Mouse (Mus musculus): Measurements from ENCODE around the gene Ubash3b. TPM values are rescaled to one million over a fixed set of nuclear protein-coding genes. Genes with fewer than 3 reads are reported as not detected.
A peak's percentile ranks its signal among the peaks of the same experiment; 100 is the strongest.

Ubash3b gene
- polyA plus RNA-seq, 1 experiment from 2014 or later: 9.6 TPM

DNA sequence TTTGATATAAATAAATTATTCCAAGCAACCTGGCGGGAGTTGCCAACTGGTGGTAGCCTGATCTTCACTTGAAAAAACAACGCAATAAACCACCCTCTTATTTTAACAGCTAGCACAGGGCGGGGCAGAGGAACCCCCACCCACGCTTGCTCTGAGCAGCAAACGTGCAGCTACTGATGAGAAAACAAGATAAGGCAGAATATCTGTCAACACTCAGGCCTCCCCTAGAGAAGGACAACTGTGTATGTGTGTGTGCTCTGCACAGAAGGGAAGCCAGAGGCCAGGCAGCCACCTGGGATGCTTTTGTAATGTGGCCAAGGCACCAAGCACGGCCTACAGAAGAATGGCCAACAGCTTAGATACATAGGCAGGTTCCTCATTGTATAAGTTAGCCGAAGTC, 43.4 kb downstream of the Ubash3b start:
- peak overlapping the region in 1 of 2 experiments; percentile 21; a peak in 1 of 4 replicates for H3K27ac ChIP-seq (replicated peaks in 1 of 2; ENCODE audit: control insufficient read depth in 1 of 2, insufficient read depth in 1 of 2, low read depth in 2 of 2, low read length in 2 of 2)
- peak overlapping the region; percentile 13; the same call in 1 of the 2 replicates for H3K4me2 ChIP-seq (ENCODE audit: low read length)
- no peak overlapping the region for H3K4me3 ChIP-seq (ENCODE audit: control insufficient read depth in 1 of 2, insufficient read depth in 1 of 2, low read depth in 1 of 2, low read length in 2 of 2)
- H3K36me3 ChIP-seq (ENCODE audit: control insufficient read depth, insufficient read depth, low read length): no peaks in the 10 kb centered on the region
- peaks cover 27 to 40% of the 10 kb centered on the region in 2 experiments for H3K4me1 ChIP-seq (ENCODE audit: control insufficient read depth in 2 of 2, insufficient read depth in 2 of 2, low read length in 2 of 2)
- ATAC-seq (ENCODE audit: insufficient number of reproducible peaks, insufficient read depth, low FRiP score, low read depth): no peak
- no peak overlapping the region for H3K9ac ChIP-seq (ENCODE audit: low read length)
- no peaks in the 10 kb centered on the region for H3K9me3 ChIP-seq (ENCODE audit: control insufficient read depth, low read length)
- H3K27me3 ChIP-seq (ENCODE audit: control insufficient read depth, insufficient read depth, low read length): no peaks in the 10 kb centered on the region
- 24% methylated on average over 7 of the region's 7 CpGs for WGBS

DNA sequence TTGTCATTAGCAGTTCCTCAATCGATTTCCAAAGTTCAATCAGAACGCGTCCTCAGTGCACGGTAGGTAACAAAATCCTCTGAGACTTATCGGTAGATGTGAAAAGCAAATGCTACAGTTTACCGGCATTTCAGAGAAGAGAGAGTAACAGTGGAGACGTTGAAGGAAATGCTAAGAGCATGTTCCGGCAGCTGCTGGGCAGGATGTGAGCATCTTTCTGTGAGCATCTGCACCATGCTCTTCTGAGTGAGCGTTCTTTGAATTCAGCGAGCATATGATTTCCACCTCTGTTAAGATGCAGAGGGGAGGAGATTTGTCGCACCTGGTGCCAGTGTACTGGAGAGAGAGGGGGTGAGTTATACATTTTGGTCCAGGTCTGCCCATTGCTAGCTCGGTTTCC, 45.4 kb downstream of the Ubash3b start:
- no peaks in the 10 kb centered on the region for H3K36me3 ChIP-seq (ENCODE audit: control insufficient read depth, insufficient read depth, low read length)
- no peak for ATAC-seq (ENCODE audit: insufficient number of reproducible peaks, insufficient read depth, low FRiP score, low read depth)
- WGBS: 93% methylated on average over 12 of the region's 12 CpGs
- H3K4me2 ChIP-seq (ENCODE audit: low read length): no peak overlapping the region
- H3K4me1 ChIP-seq (ENCODE audit: control insufficient read depth in 2 of 2, insufficient read depth in 2 of 2, low read length in 2 of 2): peaks cover 18 to 32% of the 10 kb centered on the region in 2 experiments
- H3K4me3 ChIP-seq (ENCODE audit: control insufficient read depth in 1 of 2, insufficient read depth in 1 of 2, low read depth in 1 of 2, low read length in 2 of 2): no peak overlapping the region
- no peak overlapping the region for H3K9ac ChIP-seq (ENCODE audit: low read length)
- H3K27me3 ChIP-seq (ENCODE audit: control insufficient read depth, insufficient read depth, low read length): no peaks in the 10 kb centered on the region
- H3K9me3 ChIP-seq (ENCODE audit: control insufficient read depth, low read length): no peaks in the 10 kb centered on the region
- H3K27ac ChIP-seq (replicated peaks in 1 of 2; ENCODE audit: control insufficient read depth in 1 of 2, insufficient read depth in 1 of 2, low read depth in 2 of 2, low read length in 2 of 2): no peak overlapping the region

DNA sequence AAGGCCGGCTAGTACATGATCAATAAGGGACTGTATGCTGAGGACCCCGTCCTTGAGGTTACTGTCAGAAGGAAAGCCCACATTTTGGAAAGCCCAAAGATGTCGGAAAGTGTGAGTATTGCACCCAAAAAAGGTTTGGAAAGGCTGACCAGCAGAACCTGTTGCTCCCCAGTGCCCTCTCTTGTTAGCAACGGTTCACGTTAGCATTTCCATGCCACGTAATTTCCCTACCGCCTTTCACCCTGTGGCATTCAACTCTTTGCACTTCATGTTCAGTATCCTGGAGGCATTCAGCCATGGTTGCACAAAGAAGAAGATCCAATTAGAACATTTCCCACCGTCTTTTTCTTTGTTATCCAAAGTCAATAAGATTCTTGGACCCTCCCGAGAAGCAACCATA, 47.1 kb downstream of the Ubash3b start:
- no peak overlapping the region for H3K4me2 ChIP-seq (ENCODE audit: low read length)
- H3K4me3 ChIP-seq (ENCODE audit: control insufficient read depth in 1 of 2, insufficient read depth in 1 of 2, low read depth in 1 of 2, low read length in 2 of 2): no peak overlapping the region
- no peak overlapping the region for H3K27ac ChIP-seq (replicated peaks in 1 of 2; ENCODE audit: control insufficient read depth in 1 of 2, insufficient read depth in 1 of 2, low read depth in 2 of 2, low read length in 2 of 2)
- peaks cover 12 to 27% of the 10 kb centered on the region in 2 experiments for H3K4me1 ChIP-seq (ENCODE audit: control insufficient read depth in 2 of 2, insufficient read depth in 2 of 2, low read length in 2 of 2)
- H3K9me3 ChIP-seq (ENCODE audit: control insufficient read depth, low read length): no peaks in the 10 kb centered on the region
- no peak overlapping the region for H3K9ac ChIP-seq (ENCODE audit: low read length)
- H3K36me3 ChIP-seq (ENCODE audit: control insufficient read depth, insufficient read depth, low read length): no peaks in the 10 kb centered on the region
- no peaks in the 10 kb centered on the region for H3K27me3 ChIP-seq (ENCODE audit: control insufficient read depth, insufficient read depth, low read length)
- no peak for ATAC-seq (ENCODE audit: insufficient number of reproducible peaks, insufficient read depth, low FRiP score, low read depth)
- 91% methylated on average over 9 of the region's 9 CpGs for WGBS

DNA sequence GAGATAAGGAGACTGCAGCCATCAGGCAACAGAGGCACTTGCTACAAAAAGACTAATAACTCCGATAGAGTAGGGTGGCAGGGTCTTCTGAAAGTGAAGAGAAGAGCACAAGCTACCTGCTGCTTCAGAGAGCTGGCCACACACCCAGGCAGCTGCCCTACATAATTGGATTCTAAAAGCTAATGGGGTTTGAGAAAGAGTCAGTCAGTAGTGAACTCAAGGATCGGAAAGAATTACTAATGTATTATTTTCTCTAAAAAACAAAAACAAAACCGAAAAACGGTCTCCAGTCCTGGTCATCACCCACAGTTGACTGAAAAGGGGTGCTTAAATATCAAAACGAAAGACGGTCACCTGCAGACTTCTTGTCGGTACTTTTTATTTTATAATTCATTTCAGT, 51.7 kb downstream of the Ubash3b start:
- ATAC-seq (ENCODE audit: insufficient number of reproducible peaks, insufficient read depth, low FRiP score, low read depth): no peak
- Histone ChIP-seq H3K9ac (ENCODE audit: low read length) (no peak overlapping the region), H3K4me1 (ENCODE audit: control insufficient read depth in 2 of 2, insufficient read depth in 2 of 2, low read length in 2 of 2) (peaks cover 38 to 51% of the 10 kb centered on the region in 2 experiments), H3K36me3 (ENCODE audit: control insufficient read depth, insufficient read depth, low read length) (no peaks in the 10 kb centered on the region), H3K4me2 (ENCODE audit: low read length) (no peak overlapping the region), H3K9me3 (ENCODE audit: control insufficient read depth, low read length) (no peaks in the 10 kb centered on the region), H3K4me3 (ENCODE audit: control insufficient read depth in 1 of 2, insufficient read depth in 1 of 2, low read depth in 1 of 2, low read length in 2 of 2) (no peak overlapping the region), H3K27me3 (ENCODE audit: control insufficient read depth, insufficient read depth, low read length) (no peaks in the 10 kb centered on the region), H3K27ac (replicated peaks in 1 of 2; ENCODE audit: control insufficient read depth in 1 of 2, insufficient read depth in 1 of 2, low read depth in 2 of 2, low read length in 2 of 2) (peak overlapping the region in 1 of 2 experiments; percentile 85; a peak in 1 of 4 replicates)
- WGBS: 72% methylated on average over 7 of the region's 7 CpGs

DNA sequence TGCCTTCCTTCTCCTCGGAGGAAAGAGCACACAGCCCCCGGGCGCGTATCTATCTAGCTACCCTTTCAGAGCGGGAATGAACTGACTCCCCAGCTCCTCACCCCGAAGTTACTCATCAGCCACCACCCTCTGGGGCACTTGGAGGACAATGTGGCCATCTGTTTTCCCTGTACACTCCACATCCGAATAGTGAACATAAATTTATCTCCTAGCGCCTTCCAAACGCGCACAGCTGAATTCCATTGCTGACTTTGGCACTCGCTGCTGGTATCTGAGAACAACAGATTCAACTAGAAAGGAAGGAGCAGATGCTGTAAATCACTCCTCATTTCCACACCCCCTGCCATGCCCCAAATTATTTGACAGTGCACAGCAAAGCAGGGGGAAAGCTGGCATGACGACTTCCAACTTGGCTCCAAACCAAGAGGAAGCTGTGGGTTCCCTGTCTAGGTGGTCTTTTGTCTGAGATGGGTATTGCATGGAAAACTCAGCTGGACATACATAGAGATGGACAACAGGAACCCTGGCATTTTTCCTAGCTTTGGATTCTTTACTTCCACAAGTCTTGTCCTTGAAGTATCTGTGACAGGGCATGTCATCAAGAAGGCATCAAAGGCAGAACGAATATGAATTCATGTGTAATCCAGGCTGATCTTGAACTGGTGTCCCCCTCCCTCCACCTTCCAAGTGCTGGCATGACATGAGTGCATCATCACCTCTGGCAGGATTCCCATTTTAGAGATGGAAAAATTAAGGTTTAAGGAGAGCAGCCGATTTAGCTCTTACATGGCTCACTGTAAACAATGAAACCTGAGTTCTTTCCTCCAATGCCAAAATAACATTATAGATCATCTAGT, 52.9 kb downstream of the Ubash3b start:
- WGBS: 8% methylated on average over 10 of the region's 14 CpGs
- peak overlapping the region; percentile 50 for H3K4me2 ChIP-seq (ENCODE audit: low read length)
- no peak overlapping the region for H3K4me3 ChIP-seq (ENCODE audit: control insufficient read depth in 1 of 2, insufficient read depth in 1 of 2, low read depth in 1 of 2, low read length in 2 of 2)

DNA sequence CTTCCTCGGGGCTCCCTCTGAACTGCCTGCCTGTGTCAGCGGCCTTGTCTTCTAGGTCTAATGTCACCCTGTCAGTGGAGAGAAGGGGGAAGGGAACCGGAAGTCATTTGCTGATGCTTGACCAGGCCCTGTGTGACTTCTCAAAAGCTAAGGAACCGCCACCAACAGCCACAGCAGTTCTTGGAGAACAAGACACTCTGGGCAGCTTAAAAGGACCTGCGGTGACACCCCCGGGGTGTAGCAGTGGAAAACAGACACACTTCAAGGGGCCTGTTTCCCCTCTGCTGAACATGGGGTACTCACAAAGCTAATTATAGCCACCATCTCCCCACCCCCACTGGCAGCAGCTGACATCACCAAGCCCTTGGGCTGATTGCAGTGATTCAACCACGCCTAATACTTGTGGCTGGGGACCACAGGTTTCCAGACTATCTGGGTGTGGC, 56.3 kb downstream of the Ubash3b start:
- H3K27ac ChIP-seq (replicated peaks in 1 of 2; ENCODE audit: control insufficient read depth in 1 of 2, insufficient read depth in 1 of 2, low read depth in 2 of 2, low read length in 2 of 2): peak overlapping the region; percentile 77 to 91
- H3K9me3 ChIP-seq (ENCODE audit: control insufficient read depth, low read length): no peaks in the 10 kb centered on the region
- no peak overlapping the region for H3K9ac ChIP-seq (ENCODE audit: low read length)
- no peaks in the 10 kb centered on the region for H3K27me3 ChIP-seq (ENCODE audit: control insufficient read depth, insufficient read depth, low read length)
- peak overlapping the region; percentile 29; the same call in 1 of the 2 replicates for H3K4me2 ChIP-seq (ENCODE audit: low read length)
- 9% methylated on average over 7 of the region's 7 CpGs for whole genome bisulfite sequencing
- ATAC-seq (ENCODE audit: insufficient number of reproducible peaks, insufficient read depth, low FRiP score, low read depth): peak; percentile 57; the same call in 1 of the 2 replicates
- no peaks in the 10 kb centered on the region for H3K36me3 ChIP-seq (ENCODE audit: control insufficient read depth, insufficient read depth, low read length)
- peaks cover 53 to 74% of the 10 kb centered on the region in 2 experiments for H3K4me1 ChIP-seq (ENCODE audit: control insufficient read depth in 2 of 2, insufficient read depth in 2 of 2, low read length in 2 of 2)
- no peak overlapping the region for H3K4me3 ChIP-seq (ENCODE audit: control insufficient read depth in 1 of 2, insufficient read depth in 1 of 2, low read depth in 1 of 2, low read length in 2 of 2)

More for the DNA sequence above, 52.9 kb downstream of the Ubash3b start:
- H3K36me3 ChIP-seq (ENCODE audit: control insufficient read depth, insufficient read depth, low read length): no peaks in the 10 kb centered on the region
- H3K27me3 ChIP-seq (ENCODE audit: control insufficient read depth, insufficient read depth, low read length): no peaks in the 10 kb centered on the region
- H3K27ac ChIP-seq (replicated peaks in 1 of 2; ENCODE audit: control insufficient read depth in 1 of 2, insufficient read depth in 1 of 2, low read depth in 2 of 2, low read length in 2 of 2): peak overlapping the region; percentile 44 to 85
- H3K9ac ChIP-seq (ENCODE audit: low read length): peak overlapping the region; percentile 54
- peaks cover 43 to 63% of the 10 kb centered on the region in 2 experiments for H3K4me1 ChIP-seq (ENCODE audit: control insufficient read depth in 2 of 2, insufficient read depth in 2 of 2, low read length in 2 of 2)
- peak; percentile 37; the same call in 1 of the 2 replicates for ATAC-seq (ENCODE audit: insufficient number of reproducible peaks, insufficient read depth, low FRiP score, low read depth)
- no peaks in the 10 kb centered on the region for H3K9me3 ChIP-seq (ENCODE audit: control insufficient read depth, low read length)

DNA sequence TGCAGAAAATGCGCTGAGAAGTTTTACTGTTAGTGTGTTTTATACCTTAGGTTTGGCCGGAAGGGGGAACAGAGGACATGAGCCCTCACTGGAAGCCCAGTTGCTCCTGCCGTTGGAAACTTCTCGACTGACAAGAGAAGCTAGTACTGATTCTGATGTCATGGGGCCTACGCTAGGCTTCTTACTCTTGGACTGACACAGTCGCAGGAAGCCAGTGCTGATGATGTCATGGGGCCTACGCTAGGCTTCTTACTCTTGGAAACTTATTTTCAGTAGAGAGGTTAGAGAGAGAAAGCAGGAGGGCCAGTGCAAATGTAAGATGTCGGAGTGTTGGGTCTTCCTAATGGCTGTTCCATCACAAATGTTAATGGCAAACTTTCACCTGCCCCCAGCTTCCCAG, 57.8 kb downstream of the Ubash3b start:
- no peak for ATAC-seq (ENCODE audit: insufficient number of reproducible peaks, insufficient read depth, low FRiP score, low read depth)
- no peak overlapping the region for H3K4me3 ChIP-seq (ENCODE audit: control insufficient read depth in 1 of 2, insufficient read depth in 1 of 2, low read depth in 1 of 2, low read length in 2 of 2)
- no peak overlapping the region for H3K27ac ChIP-seq (replicated peaks in 1 of 2; ENCODE audit: control insufficient read depth in 1 of 2, insufficient read depth in 1 of 2, low read depth in 2 of 2, low read length in 2 of 2)
- no peaks in the 10 kb centered on the region for H3K27me3 ChIP-seq (ENCODE audit: control insufficient read depth, insufficient read depth, low read length)
- 95% methylated on average over 8 of the region's 8 CpGs for WGBS
- peaks cover 48 to 65% of the 10 kb centered on the region in 2 experiments for H3K4me1 ChIP-seq (ENCODE audit: control insufficient read depth in 2 of 2, insufficient read depth in 2 of 2, low read length in 2 of 2)
- H3K4me2 ChIP-seq (ENCODE audit: low read length): no peak overlapping the region
- H3K9ac ChIP-seq (ENCODE audit: low read length): no peak overlapping the region
- no peaks in the 10 kb centered on the region for H3K36me3 ChIP-seq (ENCODE audit: control insufficient read depth, insufficient read depth, low read length)
- H3K9me3 ChIP-seq (ENCODE audit: control insufficient read depth, low read length): no peaks in the 10 kb centered on the region
